Mouse (Mus musculus): ENCODE data around the gene Psd4. TPM values are rescaled to one million over a fixed set of nuclear protein-coding genes. Genes with fewer than 3 reads are reported as not detected.

The Psd4 gene
- polyA plus RNA-seq, 1 experiment = 0.94 TPM

- Histone ChIP-seq H3K4me1 (ENCODE audit: control insufficient read depth, insufficient read depth, low read length) (no peaks in the 10 kb centered on the region), H3K27ac (ENCODE audit: control insufficient read depth, insufficient read depth, low read depth, low read length) (no peak overlapping the region), H3K4me3 (ENCODE audit: control insufficient read depth, low read depth, low read length) (no peak overlapping the region), H3K27me3 (ENCODE audit: control insufficient read depth, insufficient read depth, low read length) (no peaks in the 10 kb centered on the region), H3K36me3 (ENCODE audit: control insufficient read depth, insufficient read depth, low read length) (no peaks in the 10 kb centered on the region)
- TF ChIP-seq POLR2A (IDR thresholded peaks at IDR 0.05; ENCODE audit: control insufficient read depth, low read depth, low read length) (no peak), CTCF (IDR thresholded peaks at IDR 0.05; ENCODE audit: control insufficient read depth, insufficient read depth, insufficient replicate concordance, low read depth, low read length) (no peak)
These were observed 19.5 kb upstream of the Psd4 start for GRCm38 (mm10) chr2:24347926-24348325.

- H3K4me1 ChIP-seq (ENCODE audit: control insufficient read depth, insufficient read depth, low read length) = no peaks in the 10 kb centered on the region
- H3K36me3 ChIP-seq (ENCODE audit: control insufficient read depth, insufficient read depth, low read length) = no peaks in the 10 kb centered on the region
- H3K4me3 ChIP-seq (ENCODE audit: control insufficient read depth, low read depth, low read length) = no peak overlapping the region
- no peak for TF ChIP-seq CTCF (IDR thresholded peaks at IDR 0.05; ENCODE audit: control insufficient read depth, insufficient read depth, insufficient replicate concordance, low read depth, low read length)
- no peak for TF ChIP-seq POLR2A (IDR thresholded peaks at IDR 0.05; ENCODE audit: control insufficient read depth, low read depth, low read length)
- H3K27me3 ChIP-seq (ENCODE audit: control insufficient read depth, insufficient read depth, low read length) = no peaks in the 10 kb centered on the region
- H3K27ac ChIP-seq (ENCODE audit: control insufficient read depth, insufficient read depth, low read depth, low read length) = no peak overlapping the region
These were observed 16.2 kb upstream of the Psd4 start for GRCm38 (mm10) chr2:24351159-24351558.

- Histone ChIP-seq H3K27ac (ENCODE audit: control insufficient read depth, insufficient read depth, low read depth, low read length) (no peak overlapping the region), H3K4me3 (ENCODE audit: control insufficient read depth, low read depth, low read length) (no peak overlapping the region), H3K4me1 (ENCODE audit: control insufficient read depth, insufficient read depth, low read length) (no peaks in the 10 kb centered on the region), H3K27me3 (ENCODE audit: control insufficient read depth, insufficient read depth, low read length) (no peaks in the 10 kb centered on the region), H3K36me3 (ENCODE audit: control insufficient read depth, insufficient read depth, low read length) (no peaks in the 10 kb centered on the region)
- TF ChIP-seq POLR2A (IDR thresholded peaks at IDR 0.05; ENCODE audit: control insufficient read depth, low read depth, low read length) = no peak
- TF ChIP-seq CTCF (IDR thresholded peaks at IDR 0.05; ENCODE audit: control insufficient read depth, insufficient read depth, insufficient replicate concordance, low read depth, low read length) = no peak
These were observed 14.3 kb upstream of the Psd4 start for GRCm38 (mm10) chr2:24353042-24353441.

- Histone ChIP-seq H3K4me3 (ENCODE audit: control insufficient read depth, low read depth, low read length) (no peak overlapping the region), H3K36me3 (ENCODE audit: control insufficient read depth, insufficient read depth, low read length) (no peaks in the 10 kb centered on the region), H3K27ac (ENCODE audit: control insufficient read depth, insufficient read depth, low read depth, low read length) (no peak overlapping the region), H3K4me1 (ENCODE audit: control insufficient read depth, insufficient read depth, low read length) (no peaks in the 10 kb centered on the region), H3K27me3 (ENCODE audit: control insufficient read depth, insufficient read depth, low read length) (no peaks in the 10 kb centered on the region)
- no peak for TF ChIP-seq POLR2A (IDR thresholded peaks at IDR 0.05; ENCODE audit: control insufficient read depth, low read depth, low read length)
- TF ChIP-seq CTCF (IDR thresholded peaks at IDR 0.05; ENCODE audit: control insufficient read depth, insufficient read depth, insufficient replicate concordance, low read depth, low read length) = no peak
These were observed 9.7 kb upstream of the Psd4 start for GRCm38 (mm10) chr2:24357642-24358041.

GRCm38 (mm10) chr2:24359347-24359746 is 8.0 kb upstream of the Psd4 start:
- Histone ChIP-seq H3K4me3 (ENCODE audit: control insufficient read depth, low read depth, low read length) (no peak overlapping the region), H3K36me3 (ENCODE audit: control insufficient read depth, insufficient read depth, low read length) (no peaks in the 10 kb centered on the region), H3K27me3 (ENCODE audit: control insufficient read depth, insufficient read depth, low read length) (no peaks in the 10 kb centered on the region), H3K27ac (ENCODE audit: control insufficient read depth, insufficient read depth, low read depth, low read length) (no peak overlapping the region), H3K4me1 (ENCODE audit: control insufficient read depth, insufficient read depth, low read length) (no peaks in the 10 kb centered on the region)
- TF ChIP-seq POLR2A (IDR thresholded peaks at IDR 0.05; ENCODE audit: control insufficient read depth, low read depth, low read length) (no peak), CTCF (IDR thresholded peaks at IDR 0.05; ENCODE audit: control insufficient read depth, insufficient read depth, insufficient replicate concordance, low read depth, low read length) (no peak)

GRCm38 (mm10) chr2:24363818-24364217 is 3.6 kb upstream of the Psd4 start:
- Histone ChIP-seq H3K27me3 (ENCODE audit: control insufficient read depth, insufficient read depth, low read length) (no peaks in the 10 kb centered on the region), H3K4me1 (ENCODE audit: control insufficient read depth, insufficient read depth, low read length) (peaks cover 5% of the 10 kb centered on the region), H3K4me3 (ENCODE audit: control insufficient read depth, low read depth, low read length) (no peak overlapping the region), H3K27ac (ENCODE audit: control insufficient read depth, insufficient read depth, low read depth, low read length) (no peak overlapping the region), H3K36me3 (ENCODE audit: control insufficient read depth, insufficient read depth, low read length) (no peaks in the 10 kb centered on the region)
- TF ChIP-seq POLR2A (IDR thresholded peaks at IDR 0.05; ENCODE audit: control insufficient read depth, low read depth, low read length) (no peak), CTCF (IDR thresholded peaks at IDR 0.05; ENCODE audit: control insufficient read depth, insufficient read depth, insufficient replicate concordance, low read depth, low read length) (no peak)

GRCm38 (mm10) chr2:24366214-24366975 is 985 bp upstream of the Psd4 start:
- no peak for TF ChIP-seq CTCF (IDR thresholded peaks at IDR 0.05; ENCODE audit: control insufficient read depth, insufficient read depth, insufficient replicate concordance, low read depth, low read length)
- TF ChIP-seq POLR2A (IDR thresholded peaks at IDR 0.05; ENCODE audit: control insufficient read depth, low read depth, low read length) = no peak
- Histone ChIP-seq H3K36me3 (ENCODE audit: control insufficient read depth, insufficient read depth, low read length) (no peaks in the 10 kb centered on the region), H3K27ac (ENCODE audit: control insufficient read depth, insufficient read depth, low read depth, low read length) (no peak overlapping the region)

More at GRCm38 (mm10) chr2:24366214-24366975, 985 bp upstream of the Psd4 start:
- H3K27me3 ChIP-seq (ENCODE audit: control insufficient read depth, insufficient read depth, low read length) = no peaks in the 10 kb centered on the region
- no peak overlapping the region for H3K4me3 ChIP-seq (ENCODE audit: control insufficient read depth, low read depth, low read length)
- peaks cover 5% of the 10 kb centered on the region for H3K4me1 ChIP-seq (ENCODE audit: control insufficient read depth, insufficient read depth, low read length)
